Mouse (Mus musculus) T-helper 2 cell (primary cell): ENCODE measurements at regions not wholly inside any gene's neighbourhood (a gene's known extent, or its start where the extent isn't known, plus 50 kb on each side); places are given as distances from the start of the nearest gene placed in this dataset.

Source experiments
- in situ Hi-C: fragments of 300-600 bp; cut with MboI, MseI; formaldehyde crosslinking; loops from one replicate; pipeline ENCODE4 v1.15.1; 2025; ENCODE audit warnings: high pct_unique_total_duplicates

DNA sequence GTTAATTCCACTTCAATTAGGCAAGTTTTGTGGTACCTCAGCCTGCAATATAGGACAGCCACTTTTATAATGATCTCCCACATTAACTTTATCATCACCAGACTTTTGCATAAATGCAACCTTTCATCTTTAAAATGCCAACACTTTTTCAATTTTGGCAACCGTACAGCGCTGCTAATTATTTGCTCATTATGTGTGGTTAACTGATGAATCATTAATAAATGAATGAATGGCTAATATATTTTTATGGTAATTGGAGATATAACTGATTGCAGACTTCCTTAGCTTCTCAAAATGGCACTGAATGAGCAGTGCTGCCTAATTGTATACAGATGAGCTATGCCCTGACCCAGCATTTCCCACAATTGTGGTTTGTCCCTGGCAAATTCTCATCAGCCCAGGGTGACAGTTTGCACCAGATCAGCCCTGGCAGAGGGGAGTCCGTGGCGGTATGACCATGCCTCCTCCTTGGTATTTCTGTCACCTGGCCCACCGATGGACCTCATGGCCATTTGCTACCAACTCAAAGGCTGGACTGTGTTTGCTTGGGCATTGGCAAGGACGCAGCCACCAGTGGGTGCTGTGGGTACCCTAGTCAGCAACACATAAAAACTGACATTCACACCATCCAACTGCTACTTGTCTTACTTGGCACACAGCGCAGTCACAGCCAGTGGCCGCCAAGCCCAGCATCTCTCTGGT, 173.7 kb upstream of the Lmo4 start:
- in situ Hi-C loops: loop anchor here (10.0 kb wide), 1 partner anchor 1656 kb away; no protein-coding TSS in a partner anchor

DNA sequence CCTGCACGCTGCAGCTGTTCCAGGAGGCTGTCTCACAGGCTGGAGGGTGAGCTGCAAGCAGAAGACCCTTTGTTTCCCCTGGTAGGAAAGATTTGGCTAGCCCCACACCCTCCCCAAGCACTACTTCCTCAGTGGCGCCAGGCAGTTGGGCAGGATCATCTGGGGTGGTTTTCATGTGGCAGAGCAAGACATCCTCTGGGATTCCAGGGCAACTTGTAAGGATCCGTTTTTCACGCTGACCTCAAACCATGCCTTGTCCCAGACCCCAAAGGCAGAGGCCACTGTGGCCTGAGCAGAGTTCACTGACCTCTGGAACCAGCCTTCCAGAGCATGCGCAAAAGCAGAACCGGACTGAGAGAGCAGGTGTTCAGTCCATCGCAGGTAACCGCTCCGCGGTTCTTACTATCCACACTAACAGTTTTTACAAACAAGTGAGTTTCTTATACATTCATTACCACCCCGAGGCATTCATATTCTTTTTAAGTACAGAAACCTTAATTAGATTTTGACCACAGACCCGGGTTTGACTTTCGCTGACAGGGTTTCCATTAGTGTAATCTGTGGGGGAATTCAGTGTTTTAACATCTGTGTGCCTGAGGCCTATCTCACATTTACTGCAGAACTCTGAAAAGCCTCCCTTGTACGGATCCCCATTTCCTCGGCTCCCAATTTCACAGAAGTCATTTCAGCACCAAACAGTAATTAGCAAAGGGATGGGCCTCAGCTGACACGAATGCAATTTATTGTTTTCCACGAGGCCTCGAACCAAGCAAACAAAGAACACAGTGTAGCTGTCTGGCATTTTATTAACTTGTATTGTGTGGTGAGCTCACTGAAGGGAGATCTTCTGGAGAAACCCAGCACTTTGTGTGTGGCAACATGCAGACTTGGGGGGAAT, 172.9 kb upstream of the Lmo4 start:
- in situ Hi-C loops: loop anchor here (10.0 kb wide), 1 partner anchor 1657 kb away; no protein-coding TSS in a partner anchor

- in situ Hi-C loops: loop anchor here (10.0 kb wide), 1 partner anchor 1658 kb away; no protein-coding TSS in a partner anchor
These were observed 171.7 kb upstream of the Lmo4 start for GRCm38 (mm10) chr3:144376463-144377402.

GRCm38 (mm10) chr3:144375725-144376412, 170.8 kb upstream of the Lmo4 start:
- in situ Hi-C loops: loop anchor here (10.0 kb wide), 1 partner anchor 1659 kb away; no protein-coding TSS in a partner anchor

- in situ Hi-C loops: no loop called here
These were observed 163.3 kb upstream of the Lmo4 start for GRCm38 (mm10) chr3:144368300-144368699.

DNA sequence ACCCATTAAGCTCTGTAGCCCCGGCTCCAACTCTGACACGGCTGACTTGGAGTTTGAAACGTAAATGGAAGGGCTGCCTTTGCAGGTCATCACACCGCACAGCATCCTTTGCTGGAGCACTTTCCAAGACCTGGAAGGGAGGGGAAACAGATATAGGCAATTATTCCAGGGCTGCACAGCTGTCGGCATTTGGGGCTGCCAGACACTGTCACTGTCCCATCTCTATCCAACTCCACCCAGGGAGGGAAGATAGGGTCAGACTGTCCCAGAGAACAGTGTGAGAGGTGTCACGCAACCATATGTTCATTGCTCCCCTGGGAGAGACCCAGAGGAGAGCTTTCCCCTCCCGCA, 162.7 kb upstream of the Lmo4 start:
- in situ Hi-C loops: no loop called here

DNA sequence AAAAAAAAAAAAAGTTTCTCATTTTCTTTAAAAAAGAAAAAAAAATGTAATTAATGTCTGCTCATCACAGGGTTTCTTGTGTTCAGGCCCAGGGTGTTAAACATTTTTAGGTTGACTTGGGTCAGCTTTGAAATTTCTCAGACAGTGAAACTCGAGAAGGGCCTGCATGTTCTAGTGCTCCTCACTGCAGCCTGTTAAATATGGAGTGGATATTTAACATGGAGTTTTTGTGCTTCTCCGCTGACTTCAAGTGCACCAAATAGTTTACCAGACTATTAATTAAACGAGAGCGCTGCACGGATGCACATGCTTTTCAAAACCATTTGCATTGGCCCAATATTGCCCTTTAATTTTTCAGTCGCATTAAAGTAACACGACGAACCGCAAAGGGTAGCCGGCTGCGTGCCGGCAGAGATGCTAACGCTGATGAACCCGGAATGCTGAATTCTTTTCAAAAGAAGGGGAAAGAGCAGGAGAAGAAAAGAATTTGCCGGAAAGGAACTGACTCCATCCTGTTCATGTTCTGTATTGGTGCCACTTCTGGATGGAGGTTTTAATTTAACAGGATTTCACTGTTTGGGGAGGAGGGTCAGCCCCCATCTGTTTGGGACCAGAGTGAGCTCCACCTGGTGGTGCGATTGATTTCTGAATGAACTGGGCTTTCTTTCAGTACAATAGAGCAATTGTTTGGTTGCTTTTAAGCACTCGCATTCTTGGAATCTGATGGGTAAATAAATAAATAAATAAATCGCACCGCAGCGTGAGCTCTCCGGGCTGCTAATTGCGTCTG, 162.2 kb upstream of the Lmo4 start:
- in situ Hi-C loops: no loop called here

GRCm38 (mm10) chr3:144365894-144366293, 160.9 kb upstream of the Lmo4 start:
- in situ Hi-C loops: no loop called here

DNA sequence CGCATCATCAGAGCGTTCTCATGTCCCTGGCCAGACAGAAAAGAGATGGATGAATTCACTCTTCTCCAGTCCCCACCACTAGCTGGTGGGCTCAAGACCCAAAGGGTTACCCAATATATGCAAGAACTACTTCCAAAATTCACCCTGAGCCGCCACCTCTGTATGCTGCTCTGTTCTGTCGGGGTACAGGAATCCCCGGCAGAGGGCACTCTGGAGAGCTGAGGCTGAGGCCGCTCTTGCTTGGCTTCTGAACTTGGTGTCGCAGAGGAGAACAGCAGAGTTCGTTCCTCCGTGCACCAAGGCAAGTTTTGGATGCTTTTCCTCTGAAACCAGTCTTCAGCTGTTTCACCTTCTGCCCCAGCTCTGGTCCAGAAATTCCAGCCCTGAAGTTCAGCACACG, 157.5 kb upstream of the Lmo4 start:
- in situ Hi-C loops: no loop called here

DNA sequence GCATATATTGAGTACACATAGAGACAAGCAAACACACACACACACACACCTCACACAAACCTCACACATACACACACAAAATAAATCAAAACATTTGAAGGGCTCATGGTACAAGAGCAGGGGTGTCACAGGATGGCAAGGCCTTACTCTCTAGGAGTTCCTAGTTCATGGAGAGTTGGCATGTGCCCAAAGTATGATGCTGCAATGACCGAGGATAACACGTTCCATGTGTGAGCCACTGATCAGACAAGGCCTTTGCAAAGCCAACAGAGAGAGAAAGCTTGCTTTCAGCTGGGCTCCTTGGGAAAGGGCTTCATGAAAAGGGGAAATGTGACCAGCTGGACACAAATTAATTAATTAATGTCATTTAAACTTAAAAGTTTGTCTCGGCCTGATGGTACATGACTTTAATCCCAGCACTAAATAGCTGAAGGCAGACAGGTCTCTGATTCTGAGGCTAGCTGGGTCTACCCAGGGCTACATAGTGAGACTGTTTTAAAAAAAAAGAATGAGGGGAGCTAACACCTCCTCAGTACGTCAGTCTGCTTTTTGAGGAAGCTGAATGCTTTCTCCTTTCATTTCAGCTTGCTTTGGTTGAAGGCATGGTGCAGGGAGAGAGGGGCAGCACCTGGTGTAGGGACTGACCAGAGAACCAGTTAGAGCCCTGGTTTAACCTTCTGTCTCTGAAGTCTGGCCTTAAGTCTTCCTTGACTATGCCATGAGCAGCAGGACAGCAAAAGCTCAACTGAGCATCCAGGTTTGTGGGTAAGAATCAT, 156.4 kb upstream of the Lmo4 start:
- in situ Hi-C loops: no loop called here

DNA sequence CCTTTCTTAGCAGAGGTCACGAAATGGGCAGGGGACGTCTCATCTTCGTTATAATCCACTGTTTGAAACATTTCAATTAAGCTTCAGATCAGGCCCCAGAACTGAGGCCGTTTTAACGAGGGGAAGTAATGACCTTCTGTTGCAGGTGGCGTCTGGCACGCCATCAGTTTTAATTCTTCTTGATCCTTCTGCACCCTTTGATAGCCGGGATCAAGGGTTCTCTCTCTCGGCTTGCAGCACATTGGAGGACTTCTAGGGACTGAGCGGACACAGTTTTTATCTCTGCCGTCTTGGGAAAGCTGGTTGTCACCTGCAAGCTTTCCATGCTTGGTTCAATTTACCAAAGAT, 151.9 kb upstream of the Lmo4 start:
- in situ Hi-C loops: no loop called here

- in situ Hi-C loops: no loop called here
These were observed 151.3 kb upstream of the Lmo4 start for GRCm38 (mm10) chr3:144356103-144356947.

- in situ Hi-C loops: no loop called here
These were observed 147.5 kb upstream of the Lmo4 start for GRCm38 (mm10) chr3:144352559-144352958.

DNA sequence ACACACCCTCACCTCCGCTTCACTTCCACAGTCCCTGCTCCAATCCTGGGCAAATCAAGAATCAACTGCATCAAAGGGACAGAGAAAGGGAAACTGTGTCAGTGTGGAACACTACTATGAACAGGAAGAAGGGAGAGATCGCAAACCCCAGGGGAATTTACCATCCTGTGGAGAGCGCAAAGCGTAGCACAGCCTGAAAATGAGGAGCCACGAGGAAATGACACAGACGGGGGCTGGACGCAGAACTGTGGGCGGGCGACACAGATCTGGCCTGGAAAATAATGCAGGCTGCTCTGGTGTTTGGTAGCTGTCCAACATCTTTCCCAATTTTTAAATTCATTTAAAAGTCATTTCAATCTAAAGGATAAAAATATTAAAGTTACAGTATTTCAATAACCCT, 143.4 kb upstream of the Lmo4 start:
- in situ Hi-C loops: no loop called here

- in situ Hi-C loops: no loop called here
These were observed 130.2 kb upstream of the Lmo4 start for GRCm38 (mm10) chr3:144335237-144335636.

DNA sequence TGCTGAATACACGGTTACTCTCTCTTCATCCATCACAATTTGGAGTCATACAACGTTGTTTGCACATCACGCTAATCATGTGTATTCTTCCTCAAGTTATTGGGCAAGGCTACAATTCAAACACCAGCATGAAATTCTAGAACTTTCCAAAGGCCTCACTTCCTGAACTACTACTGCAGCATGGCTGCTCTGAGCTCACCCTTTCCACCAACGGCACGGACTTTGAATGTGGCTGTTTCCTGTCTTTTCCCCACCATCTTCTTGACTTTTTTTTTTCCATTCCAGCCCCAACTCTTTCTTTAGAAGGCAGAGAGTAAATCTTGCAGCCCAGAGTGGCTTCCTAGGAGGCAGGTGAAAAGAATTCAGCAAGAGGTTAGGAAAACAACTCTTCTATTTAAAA, 129.2 kb upstream of the Lmo4 start:
- in situ Hi-C loops: no loop called here

DNA sequence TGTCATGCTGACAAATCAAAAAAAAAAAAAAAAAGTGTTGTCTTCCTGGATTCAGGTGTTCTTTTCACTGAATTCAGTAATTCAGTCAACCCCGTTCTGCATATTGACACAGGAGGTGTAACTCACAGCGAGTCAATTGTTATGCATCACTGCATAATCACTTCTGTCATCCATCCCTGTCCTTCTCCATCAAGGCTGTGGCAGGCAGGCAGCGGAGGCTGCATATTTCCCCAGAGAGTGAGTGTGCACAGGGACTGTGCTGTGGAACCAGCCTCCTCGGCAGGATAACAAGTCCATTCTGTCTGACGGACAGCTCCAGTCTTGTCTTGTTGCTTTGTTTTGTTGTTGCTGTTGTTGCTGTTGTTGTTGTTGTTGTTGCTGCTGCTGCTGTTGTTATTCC, 127.3 kb upstream of the Lmo4 start:
- in situ Hi-C loops: no loop called here

- in situ Hi-C loops: no loop called here
These were observed 124.1 kb upstream of the Lmo4 start for GRCm38 (mm10) chr3:144329117-144329516.
